Mouse (Mus musculus) liver, adult (tissue): ENCODE data around the gene Kcnk15.

Source experiments
- GATA4 ChIP-seq: IDR thresholded peaks from 2 replicates; pipeline ENCODE4 v1.6.1; 2014; ENCODE audit warnings: mild to moderate bottlenecking, low read length; ENCODE audit not compliant: insufficient replicate concordance

The Kcnk15 gene

GRCm38 (mm10) chr2:163865311-163865710 is 11.9 kb downstream of the Kcnk15 start:
- no peak for TF ChIP-seq GATA4

GRCm38 (mm10) chr2:163866061-163866460 is 12.6 kb downstream of the Kcnk15 start:
- TF ChIP-seq GATA4: no peak

- TF ChIP-seq GATA4: no peak
Observed at GRCm38 (mm10) chr2:163869783-163870182, 16.3 kb downstream of the Kcnk15 start.

- no peak for TF ChIP-seq GATA4
Observed at GRCm38 (mm10) chr2:163871266-163871665, 17.8 kb downstream of the Kcnk15 start.

- TF ChIP-seq GATA4: no peak
Observed at GRCm38 (mm10) chr2:163871906-163872305, 18.5 kb downstream of the Kcnk15 start.

GRCm38 (mm10) chr2:163874877-163875276 is 21.4 kb downstream of the Kcnk15 start:
- TF ChIP-seq GATA4: no peak

GRCm38 (mm10) chr2:163875484-163875883 is 22.0 kb downstream of the Kcnk15 start:
- TF ChIP-seq GATA4: no peak

GRCm38 (mm10) chr2:163876830-163877498 is 23.5 kb downstream of the Kcnk15 start:
- no peak for TF ChIP-seq GATA4

GRCm38 (mm10) chr2:163880891-163881290 is 27.4 kb downstream of the Kcnk15 start:
- no peak for TF ChIP-seq GATA4

GRCm38 (mm10) chr2:163882859-163883652 is 29.6 kb downstream of the Kcnk15 start:
- no peak for TF ChIP-seq GATA4

- no peak for TF ChIP-seq GATA4
Observed at GRCm38 (mm10) chr2:163889411-163889810, 36.0 kb downstream of the Kcnk15 start.

GRCm38 (mm10) chr2:163890586-163890985 is 37.1 kb downstream of the Kcnk15 start:
- TF ChIP-seq GATA4: no peak

GRCm38 (mm10) chr2:163891271-163891670 is 37.8 kb downstream of the Kcnk15 start:
- TF ChIP-seq GATA4: no peak

- TF ChIP-seq GATA4: no peak
Observed at GRCm38 (mm10) chr2:163893446-163894370, 40.3 kb downstream of the Kcnk15 start.

GRCm38 (mm10) chr2:163895156-163895555 is 41.7 kb downstream of the Kcnk15 start:
- no peak for TF ChIP-seq GATA4
